In the genomic region with DNA sequence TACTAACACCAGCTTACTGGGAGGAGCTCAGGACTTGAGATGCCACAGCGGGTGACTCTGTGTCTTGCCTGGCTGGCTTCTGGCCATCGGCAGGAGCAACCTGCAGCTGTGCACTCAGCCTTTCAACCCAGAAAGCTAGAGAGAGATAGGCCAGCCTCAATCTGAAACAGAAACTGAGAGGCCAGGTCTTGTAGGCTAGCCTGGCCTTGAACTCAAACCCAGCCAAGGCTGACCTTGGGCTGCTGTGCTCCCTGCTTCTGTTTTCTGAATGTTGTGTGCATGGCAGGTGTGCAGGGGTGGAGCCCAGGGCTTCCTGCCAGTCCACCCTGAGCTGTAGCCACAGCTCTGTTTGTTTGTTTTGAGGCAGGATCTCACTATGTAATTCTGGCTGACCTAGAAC, we compare ENCODE assay signal across 24 mouse cellular contexts. TPM values are rescaled to one million over a fixed set of nuclear protein-coding genes. Genes with fewer than 3 reads are reported as not detected.
"Had no signal": no experiment of that assay in that cellular context is flagged by ENCODE, and none has a peak within 500 bp of the region (broad histone marks: within the 10 kb centered on the region; RNA-seq: fewer than 3 reads in every experiment).

No protein-coding gene starts in this region.

- H3K27ac ChIP-seq: liver, embryonic 15.5 days; midbrain, embryonic 10.5 days; midbrain, embryonic 12.5 days; neural tube, embryonic 13.5 days; neural tube, embryonic 15.5 days had no signal

- H3K36me3 ChIP-seq: liver, embryonic 15.5 days; midbrain, embryonic 10.5 days; midbrain, embryonic 12.5 days; neural tube, embryonic 13.5 days; neural tube, embryonic 15.5 days had no signal

- H3K9me3 ChIP-seq: liver, embryonic 15.5 days; neural tube, embryonic 15.5 days had no signal

- H3K4me3 ChIP-seq: liver, embryonic 15.5 days; midbrain, embryonic 10.5 days; midbrain, embryonic 12.5 days; myocyte; neural tube, embryonic 13.5 days; neural tube, embryonic 15.5 days had no signal

- H3K9ac ChIP-seq: liver, embryonic 15.5 days; lung, embryonic 14.5 days; midbrain, embryonic 12.5 days; neural tube, embryonic 13.5 days; neural tube, embryonic 15.5 days had no signal

- DNase-seq: lung, adult 18-20 months; lung, embryonic 14.5 days; lung, postnatal 10 days; lung, postnatal 4 days; midbrain, embryonic 14.5 days; retina, postnatal 1 day; right cerebral cortex, adult 18-20 months; right cerebral cortex, postnatal 25 days; right cerebral cortex, postnatal 4 days; spleen, adult 18-20 months; thymus, adult 2 months; thymus, postnatal 36 days had no signal

- H3K4me2 ChIP-seq: liver, embryonic 15.5 days; lung, embryonic 14.5 days; midbrain, embryonic 12.5 days; neural tube, embryonic 13.5 days; neural tube, embryonic 15.5 days had no signal

- ATAC-seq: midbrain, embryonic 16.5 days had no signal

RNA-seq across cellular contexts. Expression of gene Prss57, which starts 17.6 kb away (rescaled TPM):
- polyA plus RNA-seq: lung, embryonic 14.5 days; neural tube, embryonic 11.5 days; stomach, embryonic 14.5 days had no signal

RNA-seq across cellular contexts. Expression of gene Fgf22, which starts 18.3 kb away (rescaled TPM):
- total RNA-seq: megakaryocyte, adult 5-6 weeks; megakaryocyte-erythroid progenitor cell, adult 5-6 weeks had no signal
- polyA plus RNA-seq: liver, embryonic 15.5 days; small intestine, adult 2 months; thymus, adult 2 months had no signal
